Mouse (Mus musculus): Measurements from ENCODE around the gene Srrt. TPM values are rescaled to one million over a fixed set of nuclear protein-coding genes. Genes with fewer than 3 reads are reported as not detected.
A peak's percentile ranks its signal among the peaks of the same experiment; 100 is the strongest.

The Srrt gene
- total RNA-seq, 2 experiments from 2014 or later, result 381 to 409 TPM

DNA sequence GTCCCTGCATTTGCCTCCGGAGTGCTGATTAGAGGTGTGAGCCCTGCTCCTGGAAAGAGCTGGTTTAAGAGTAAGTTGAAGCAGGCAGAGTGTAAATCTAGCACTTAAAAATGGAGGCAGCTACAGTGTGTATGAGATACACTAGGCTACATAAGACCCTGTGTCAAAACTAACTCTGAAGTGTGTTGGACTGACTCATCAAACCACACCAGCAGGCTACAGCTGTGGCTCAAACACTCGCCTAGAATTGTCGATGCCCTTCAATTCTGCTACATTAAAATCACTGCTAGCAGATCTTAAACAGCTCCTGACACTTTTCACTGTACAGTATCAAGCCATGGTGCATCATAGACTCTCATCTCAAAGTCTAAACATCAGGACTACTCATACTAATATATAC, 3.3 kb downstream of the Srrt start:
- no peak for ATAC-seq (replicated peaks; ENCODE audit: low FRiP score, low TSS enrichment, poor library complexity, severe bottlenecking)

GRCm38 (mm10) chr5:137303609-137304008, 3.9 kb downstream of the Srrt start:
- ATAC-seq (replicated peaks; ENCODE audit: low FRiP score, low TSS enrichment, poor library complexity, severe bottlenecking), result no peak

- ATAC-seq (replicated peaks; ENCODE audit: low FRiP score, low TSS enrichment, poor library complexity, severe bottlenecking), result no peak
These were observed 6.2 kb downstream of the Srrt start for GRCm38 (mm10) chr5:137301253-137301652.

- no peak; the same call in 1 of the 2 replicates for ATAC-seq (replicated peaks; ENCODE audit: low FRiP score, low TSS enrichment, poor library complexity, severe bottlenecking)
These were observed 8.2 kb downstream of the Srrt start for GRCm38 (mm10) chr5:137299240-137299639.

DNA sequence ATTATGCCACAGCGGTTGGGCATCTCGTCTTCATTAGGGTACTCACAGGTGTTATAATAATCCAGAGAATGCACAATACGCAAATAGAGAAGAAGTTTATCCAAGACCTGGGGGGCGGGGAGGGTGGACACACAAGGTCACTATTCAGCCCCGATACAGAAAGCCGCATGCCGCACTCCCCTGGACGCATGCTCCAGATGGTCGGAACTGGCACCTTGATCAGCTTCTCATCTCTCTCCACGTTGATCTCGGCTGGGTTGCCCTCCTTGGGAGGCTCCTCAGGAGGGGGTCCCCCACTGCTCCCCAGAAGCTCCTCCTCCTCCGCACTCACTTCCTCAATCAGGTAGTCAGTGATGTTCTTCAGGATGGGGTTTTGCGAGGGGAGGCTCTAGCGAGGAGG, 10.3 kb downstream of the Srrt start:
- ATAC-seq (replicated peaks; ENCODE audit: low FRiP score, low TSS enrichment, poor library complexity, severe bottlenecking), result no peak

GRCm38 (mm10) chr5:137295712-137296111, 11.8 kb downstream of the Srrt start:
- no peak for ATAC-seq (replicated peaks; ENCODE audit: low FRiP score, low TSS enrichment, poor library complexity, severe bottlenecking)

GRCm38 (mm10) chr5:137295296-137295695, 12.2 kb downstream of the Srrt start:
- ATAC-seq (replicated peaks; ENCODE audit: low FRiP score, low TSS enrichment, poor library complexity, severe bottlenecking), result no peak

DNA sequence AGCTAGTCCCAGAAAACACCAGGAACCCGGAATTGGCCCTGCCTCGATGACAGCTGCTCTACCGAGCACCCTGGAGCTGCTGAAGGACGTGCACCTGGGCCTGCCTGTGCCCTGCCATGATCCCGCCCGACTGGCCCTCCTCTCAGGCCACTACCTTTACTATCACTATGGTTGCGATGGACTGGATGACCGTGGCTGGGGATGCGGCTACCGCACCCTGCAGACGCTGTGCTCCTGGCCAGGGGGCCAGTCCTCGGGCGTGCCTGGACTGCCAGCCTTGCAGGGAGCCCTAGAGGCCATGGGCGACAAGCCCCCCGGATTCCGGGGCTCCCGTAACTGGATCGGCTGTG, 12.8 kb downstream of the Srrt start:
- peak; percentile 2; the same call in 1 of the 2 replicates for ATAC-seq (replicated peaks; ENCODE audit: low FRiP score, low TSS enrichment, poor library complexity, severe bottlenecking)

DNA sequence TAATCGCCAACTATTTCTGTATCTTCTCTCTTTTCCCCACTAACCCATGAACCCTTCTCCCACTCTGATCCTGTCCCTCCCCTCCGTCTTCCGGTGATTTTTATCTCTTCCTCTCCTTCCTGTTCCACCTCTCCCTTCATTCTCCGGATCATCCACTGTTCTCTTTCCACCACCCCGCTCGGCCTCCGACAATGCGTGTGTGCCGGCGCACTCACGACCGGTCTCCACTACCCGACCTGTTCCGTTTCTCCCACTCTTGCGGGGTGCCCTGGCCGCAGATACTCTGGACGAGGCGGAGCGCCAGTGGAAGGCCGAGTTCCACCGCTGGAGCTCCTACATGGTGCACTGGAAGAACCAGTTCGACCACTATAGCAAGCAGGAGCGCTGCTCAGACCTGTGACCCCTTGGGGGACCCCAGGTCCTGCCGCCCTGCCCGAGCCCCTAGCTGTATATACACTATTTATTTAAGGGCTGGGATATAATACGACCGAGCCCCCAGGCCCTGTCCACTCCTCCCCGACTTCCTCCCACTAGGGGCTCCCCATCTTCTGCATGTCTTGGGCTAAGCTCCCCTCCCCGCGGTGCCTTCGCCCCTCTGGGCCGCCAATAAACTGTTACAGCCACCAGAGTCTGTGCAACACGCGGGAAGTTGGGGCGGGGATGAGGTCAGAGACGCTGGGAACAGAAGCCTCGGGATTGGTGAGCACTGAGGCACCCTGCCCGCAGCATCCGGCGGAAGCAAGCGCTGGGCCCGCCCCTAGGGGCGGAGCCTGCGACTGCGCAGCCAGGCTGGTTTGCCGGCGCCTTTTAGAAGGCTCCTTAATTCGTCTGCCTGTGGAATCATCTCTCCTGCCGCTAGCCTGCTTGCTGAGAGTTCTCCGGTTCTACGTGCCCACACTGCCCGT, 13.4 kb downstream of the Srrt start, which contains the start of gene Ufsp1:
Gene Ufsp1 (plus strand): TSS at position 791 of the 905 bp plus-strand sequence.
- peak; percentile 64 for ATAC-seq (replicated peaks; ENCODE audit: low FRiP score, low TSS enrichment, poor library complexity, severe bottlenecking)

DNA sequence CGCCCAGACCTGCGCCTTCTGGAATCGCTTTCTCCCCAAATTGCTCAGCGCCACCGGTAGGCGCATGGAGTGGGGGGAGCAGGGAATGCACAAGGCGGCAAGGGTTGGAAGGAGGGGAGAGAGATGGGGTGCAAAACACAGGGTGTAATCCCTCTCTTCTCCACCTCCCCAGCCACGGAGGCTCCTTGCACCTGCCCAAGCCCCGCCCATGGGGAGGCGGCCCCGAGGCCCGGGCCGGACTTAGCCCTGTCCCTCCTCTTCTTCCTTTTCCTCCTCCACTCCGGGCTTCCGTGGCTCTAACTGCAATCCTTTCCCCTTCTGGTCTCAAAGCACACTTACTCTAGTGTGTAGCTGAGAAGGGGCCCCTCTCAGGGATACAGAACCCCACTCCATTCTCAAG, 14.2 kb downstream of the Srrt start:
- peak; percentile 16 for ATAC-seq (replicated peaks; ENCODE audit: low FRiP score, low TSS enrichment, poor library complexity, severe bottlenecking)

GRCm38 (mm10) chr5:137291381-137291926, 16.0 kb downstream of the Srrt start:
- ATAC-seq (replicated peaks; ENCODE audit: low FRiP score, low TSS enrichment, poor library complexity, severe bottlenecking), result no peak

DNA sequence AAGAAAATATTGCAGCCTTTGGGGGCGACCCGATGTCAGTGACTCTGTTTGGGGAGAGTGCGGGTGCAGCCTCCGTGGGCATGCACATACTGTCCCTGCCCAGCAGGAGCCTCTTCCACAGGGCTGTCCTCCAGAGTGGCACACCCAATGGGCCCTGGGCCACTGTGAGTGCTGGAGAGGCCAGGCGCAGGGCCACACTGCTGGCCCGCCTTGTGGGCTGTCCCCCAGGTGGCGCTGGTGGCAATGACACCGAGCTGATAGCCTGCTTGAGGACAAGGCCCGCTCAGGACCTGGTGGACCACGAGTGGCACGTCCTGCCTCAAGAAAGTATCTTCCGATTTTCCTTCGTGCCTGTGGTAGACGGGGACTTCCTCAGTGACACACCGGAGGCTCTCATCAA, 16.8 kb downstream of the Srrt start:
- ATAC-seq (replicated peaks; ENCODE audit: low FRiP score, low TSS enrichment, poor library complexity, severe bottlenecking), result peak; percentile 25

GRCm38 (mm10) chr5:137289591-137290365, 17.7 kb downstream of the Srrt start:
- ATAC-seq (replicated peaks; ENCODE audit: low FRiP score, low TSS enrichment, poor library complexity, severe bottlenecking), result peak; percentile 58

DNA sequence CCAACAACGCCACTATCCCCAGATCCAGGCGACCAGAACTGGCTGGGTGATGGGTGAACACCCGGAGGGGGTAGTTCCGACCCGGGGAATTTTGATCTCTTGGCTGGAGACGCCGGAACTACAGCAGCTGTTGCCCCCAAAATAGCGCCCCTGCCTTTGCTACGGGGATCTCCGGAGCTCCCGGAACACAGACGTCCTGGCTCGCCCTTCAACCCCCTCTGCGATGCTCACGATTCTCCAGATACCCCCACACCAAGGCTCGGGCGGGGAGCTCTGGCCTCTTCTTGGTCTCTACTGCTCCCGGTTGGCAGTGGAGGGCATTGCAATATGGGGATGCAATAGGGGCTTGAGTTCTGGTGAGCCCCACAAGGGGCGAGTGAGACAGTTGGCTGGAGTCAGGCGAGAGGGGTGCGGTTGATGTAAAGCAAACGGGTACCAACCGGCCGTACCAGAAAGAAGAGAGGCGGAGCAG, 18.4 kb downstream of the Srrt start:
- peak; percentile 14 for ATAC-seq (replicated peaks; ENCODE audit: low FRiP score, low TSS enrichment, poor library complexity, severe bottlenecking)

DNA sequence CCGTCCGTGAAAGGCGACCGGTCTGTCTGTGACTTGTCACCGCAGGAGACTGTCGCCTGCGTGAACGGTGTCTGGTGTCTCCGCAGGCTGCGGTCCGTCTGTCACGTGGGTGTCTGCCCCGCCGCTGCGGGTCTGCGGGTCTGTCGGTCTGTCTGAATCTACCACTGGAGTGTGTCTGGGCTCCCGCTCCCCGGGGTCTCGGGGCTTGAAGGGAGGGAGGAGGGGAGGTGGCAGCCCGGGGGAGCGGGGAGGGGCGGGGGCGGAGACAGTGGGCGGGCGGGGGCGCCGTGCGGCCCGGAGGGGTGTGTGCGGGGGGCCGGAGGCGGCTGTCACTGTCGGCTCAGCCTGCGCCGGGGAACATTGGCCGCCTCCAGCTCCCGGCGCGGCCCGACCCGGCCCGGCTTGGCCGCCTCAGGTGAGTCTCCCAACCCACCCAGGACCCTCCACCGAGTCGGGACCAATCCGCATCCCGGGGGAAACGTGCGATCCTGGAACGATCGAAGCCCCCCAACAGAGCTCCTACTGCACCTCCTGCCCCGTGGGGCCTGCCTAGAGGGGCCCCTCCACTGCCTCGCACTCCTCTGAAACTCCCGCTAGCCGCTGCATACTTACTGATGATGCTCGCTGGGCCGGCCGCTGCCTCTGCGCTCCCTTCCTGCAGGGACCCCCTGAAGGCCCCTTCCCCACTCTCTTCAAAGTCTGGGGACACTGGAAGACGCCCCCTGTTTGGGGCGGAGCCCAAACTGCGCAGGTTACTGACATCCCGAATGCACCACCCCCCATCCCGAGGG, 19.3 kb downstream of the Srrt start:
- no peak for ATAC-seq (replicated peaks; ENCODE audit: low FRiP score, low TSS enrichment, poor library complexity, severe bottlenecking)

GRCm38 (mm10) chr5:137287032-137287952, 20.2 kb downstream of the Srrt start, which contains the start of gene Ache:
Gene Ache, plus strand, starts transcription at chr5:137287519.
- no peak for ATAC-seq (replicated peaks; ENCODE audit: low FRiP score, low TSS enrichment, poor library complexity, severe bottlenecking)

DNA sequence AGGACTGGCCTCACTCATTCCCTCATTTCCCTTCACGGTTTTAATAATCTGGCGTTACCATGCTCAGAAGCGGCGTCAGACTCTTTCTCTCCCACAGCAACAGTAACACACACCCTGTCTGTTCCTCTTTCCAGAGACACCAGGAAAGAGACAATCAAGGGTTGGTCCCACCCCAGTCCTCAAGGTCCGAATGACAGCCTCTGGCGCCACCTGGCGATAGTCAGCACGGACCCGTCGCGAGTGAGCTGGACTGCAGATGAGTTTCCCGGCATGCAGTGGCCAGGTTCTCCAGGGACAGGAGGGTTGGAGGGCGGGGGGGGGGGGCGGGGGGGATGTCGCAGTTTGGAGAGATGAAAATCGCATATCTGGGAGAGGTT, 20.8 kb downstream of the Srrt start:
- peak; percentile 16 for ATAC-seq (replicated peaks; ENCODE audit: low FRiP score, low TSS enrichment, poor library complexity, severe bottlenecking)

DNA sequence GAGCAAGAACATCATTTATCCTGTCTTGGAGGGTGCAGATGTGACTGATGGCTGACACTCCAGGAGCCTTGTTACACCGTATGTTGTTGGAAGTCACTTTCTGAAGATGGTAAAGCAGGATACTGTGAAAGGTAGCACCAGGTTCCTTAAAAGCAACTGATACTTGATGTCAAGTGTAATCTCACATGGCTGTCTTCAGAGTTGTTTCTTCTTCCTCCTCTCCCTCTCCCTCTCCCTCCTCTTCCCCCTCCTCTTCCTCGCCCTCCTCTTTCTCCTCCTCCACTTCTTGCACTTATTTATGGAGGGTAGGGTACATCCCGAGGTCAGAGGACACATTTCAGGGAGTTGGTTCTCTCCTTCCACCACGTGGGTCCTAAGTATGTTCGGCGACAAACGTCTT, 21.5 kb downstream of the Srrt start:
- ATAC-seq (replicated peaks; ENCODE audit: low FRiP score, low TSS enrichment, poor library complexity, severe bottlenecking), result no peak

All from megakaryocyte-erythroid progenitor cell, adult 5-6 weeks (primary cell).